8 mouse cellular contexts compared by ENCODE assay signal in genomic region chr7:27371715-27372462, GRCm38 (mm10). TPM values are rescaled to one million over a fixed set of nuclear protein-coding genes. Genes with fewer than 3 reads are reported as not detected.
DNase-seq lines count a peak whose midpoint lies in the region; ATAC-seq lines count a peak whose summit lies in the region.
"Had no signal": no experiment of that assay in that cellular context is flagged by ENCODE, and none has a peak within 500 bp of the region (broad histone marks: within the 10 kb centered on the region; RNA-seq: fewer than 3 reads in every experiment).

No protein-coding gene starts in this region.

- peaks cover 5% of the 10 kb centered on the region for H3K4me1 ChIP-seq in heart, embryonic 11.5 days (ENCODE audit: control insufficient read depth, insufficient read depth, low read length)
- H3K4me1 ChIP-seq in limb, embryonic 12.5 days (replicated peaks): peaks cover 16% of the 10 kb centered on the region

- H3K27me3 ChIP-seq in heart, embryonic 11.5 days (ENCODE audit: control insufficient read depth, insufficient read depth, low read length): peaks cover 95% of the 10 kb centered on the region
- peaks cover 98% of the 10 kb centered on the region for H3K27me3 ChIP-seq in limb, embryonic 12.5 days

- H3K4me3 ChIP-seq in heart, embryonic 11.5 days (ENCODE audit: low read depth, low read length): peak overlapping the region; percentile 1; the same call in 1 of the 2 replicates
- peak overlapping the region; percentile 26 for H3K4me3 ChIP-seq in limb, embryonic 12.5 days (replicated peaks)

- intact Hi-C loops in heart, postnatal 36 days (cut with DNase I): no loop called here

- H3K9ac ChIP-seq in heart, embryonic 11.5 days (ENCODE audit: low read depth, low read length): no peak overlapping the region
- H3K9ac ChIP-seq in limb, embryonic 12.5 days (replicated peaks): peak overlapping the region; percentile 34; the same call in 1 of the 2 replicates

- peak overlapping the region; percentile 29; the same call in 1 of the 2 replicates for H3K4me2 ChIP-seq in heart, embryonic 11.5 days
- peak overlapping the region; percentile 42 for H3K4me2 ChIP-seq in limb, embryonic 12.5 days

- ATAC-seq in heart, embryonic 11.5 days (replicated peaks; ENCODE audit: insufficient number of reproducible peaks, low FRiP score, low TSS enrichment): no peak
- no peak for ATAC-seq in limb, embryonic 12.5 days (ENCODE audit: insufficient number of reproducible peaks, insufficient read depth, low FRiP score, low TSS enrichment, low read depth)
- no peak for ATAC-seq in inflammation-experienced regulatory T-cells, adult 6 months

- no peak for DNase-seq in heart, postnatal 36 days
- peak; percentile 14 for DNase-seq in urinary bladder, postnatal 14 days (ENCODE audit: low spot score)
- DNase-seq in urinary bladder, postnatal 25 days (ENCODE audit: low spot score): no peak
- DNase-seq in frontal cortex, postnatal 10 days (ENCODE audit: low spot score in 2 of 2): no peak
- DNase-seq: cerebellum, adult 11 months had no signal

- no peak overlapping the region for H3K27ac ChIP-seq in heart, embryonic 11.5 days (ENCODE audit: low read depth, low read length)
- H3K27ac ChIP-seq in limb, embryonic 12.5 days: 0 out of 2 replicates have a peak overlapping the region, but pooled peaks have one; percentile 17

- H3K9me3 ChIP-seq in heart, embryonic 11.5 days (replicated peaks; ENCODE audit: control insufficient read depth, low read length): no peaks in the 10 kb centered on the region; the same call in 1 of the 2 replicates
- peaks cover 13% of the 10 kb centered on the region for H3K9me3 ChIP-seq in limb, embryonic 12.5 days

- 7% methylated on average over 44 of the region's 44 CpGs for WGBS in heart, embryonic 11.5 days (ENCODE audit: insufficient replicate concordance)
- WGBS in limb, embryonic 12.5 days: 4% methylated on average over 44 of the region's 44 CpGs

- no peaks in the 10 kb centered on the region for H3K36me3 ChIP-seq in heart, embryonic 11.5 days (ENCODE audit: control insufficient read depth, insufficient read depth, low read length)
- no peaks in the 10 kb centered on the region for H3K36me3 ChIP-seq in limb, embryonic 12.5 days

RNA-seq across cellular contexts. Expression of gene Gm20479, which starts 14.7 kb away (rescaled TPM):
- polyA plus RNA-seq in heart, embryonic 11.5 days (2014; fragmentation: Nextera tagmentation; extraction: Ambion mirVana): 1.6 and 2.1 TPM in 2 replicates
- not detected for total RNA-seq in heart, postnatal 36 days (2021)
- polyA plus RNA-seq in limb, embryonic 12.5 days (2016; fragmentation: Nextera tagmentation; extraction: Ambion mirVana): 0.42 TPM in 1 of 2 replicates, not detected in the other
- polyA plus RNA-seq in inflammation-experienced regulatory T-cells, adult 6 months (2017; shearing (Covaris generic)): 1 to 10 TPM in 1 of 3 experiments, not detected in 2; 4.0 TPM

RNA-seq across cellular contexts. Expression of gene Shkbp1, which starts 16.1 kb away (rescaled TPM):
- 33.3 and 34.1 TPM in 2 replicates for polyA plus RNA-seq in heart, embryonic 11.5 days (2014; fragmentation: Nextera tagmentation; extraction: Ambion mirVana)
- 1 to 10 TPM; 6.5 to 7.5 TPM for total RNA-seq in heart, postnatal 36 days (2021)
- polyA plus RNA-seq in limb, embryonic 12.5 days (2016; fragmentation: Nextera tagmentation; extraction: Ambion mirVana): 59.5 and 59.9 TPM in 2 replicates
- polyA plus RNA-seq in inflammation-experienced regulatory T-cells, adult 6 months (2017; shearing (Covaris generic)): 10 to 100 TPM; 46.9 to 59.2 (median 50.1) TPM

RNA-seq across cellular contexts. Expression of gene Ltbp4, which starts 34.4 kb away (rescaled TPM):
- 28.9 and 31.5 TPM in 2 replicates for polyA plus RNA-seq in heart, embryonic 11.5 days (2014; fragmentation: Nextera tagmentation; extraction: Ambion mirVana)
- total RNA-seq in heart, postnatal 36 days (2021): 100 to 1,000 TPM; 207 to 236 TPM
- polyA plus RNA-seq in limb, embryonic 12.5 days (2016; fragmentation: Nextera tagmentation; extraction: Ambion mirVana): 15.2 and 15.8 TPM in 2 replicates
- polyA plus RNA-seq in inflammation-experienced regulatory T-cells, adult 6 months (2017; shearing (Covaris generic)): 1 to 10 TPM in 1 of 3 experiments, under 1 TPM in 2; 0.45 to 1.2 (median 0.50) TPM
